Mouse (Mus musculus): ENCODE measurements at regions not wholly inside any gene's neighbourhood (a gene's known extent, or its start where the extent isn't known, plus 50 kb on each side); places are given as distances from the start of the nearest gene placed in this dataset.
A peak's percentile ranks its signal among the peaks of the same experiment; 100 is the strongest.

- H3K4me3 ChIP-seq (ENCODE audit: control insufficient read depth in 1 of 2, insufficient read depth in 1 of 2, low read depth in 1 of 2, low read length in 2 of 2): no peak overlapping the region
- no peaks in the 10 kb centered on the region for H3K36me3 ChIP-seq (ENCODE audit: control insufficient read depth, insufficient read depth, low read length)
- no peak overlapping the region for H3K4me2 ChIP-seq (ENCODE audit: low read length)
- H3K9ac ChIP-seq (ENCODE audit: low read length): no peak overlapping the region
- H3K27me3 ChIP-seq (ENCODE audit: control insufficient read depth, insufficient read depth, low read length): no peaks in the 10 kb centered on the region
- no peak for ATAC-seq (ENCODE audit: insufficient number of reproducible peaks, insufficient read depth, low FRiP score, low read depth)
- 60% methylated on average over 8 of the region's 8 CpGs for whole genome bisulfite sequencing
- no peaks in the 10 kb centered on the region for H3K9me3 ChIP-seq (ENCODE audit: control insufficient read depth, low read length)
- no peak overlapping the region for H3K27ac ChIP-seq (replicated peaks in 1 of 2; ENCODE audit: control insufficient read depth in 1 of 2, insufficient read depth in 1 of 2, low read depth in 2 of 2, low read length in 2 of 2)
- peaks cover 11 to 12% of the 10 kb centered on the region in 2 experiments for H3K4me1 ChIP-seq (ENCODE audit: control insufficient read depth in 2 of 2, insufficient read depth in 2 of 2, low read length in 2 of 2)
Measured at GRCm38 (mm10) chr7:83204701-83205100, 337.6 kb downstream of the Mex3b start.

GRCm38 (mm10) chr7:83206999-83207398 is 339.9 kb downstream of the Mex3b start:
- no peak overlapping the region for H3K4me3 ChIP-seq (ENCODE audit: control insufficient read depth in 1 of 2, insufficient read depth in 1 of 2, low read depth in 1 of 2, low read length in 2 of 2)
- H3K9ac ChIP-seq (ENCODE audit: low read length): no peak overlapping the region
- H3K4me1 ChIP-seq (ENCODE audit: control insufficient read depth in 2 of 2, insufficient read depth in 2 of 2, low read length in 2 of 2): peaks cover 2 to 6% of the 10 kb centered on the region in 2 experiments; a peak in 3 of 4 replicates
- no peak overlapping the region for H3K4me2 ChIP-seq (ENCODE audit: low read length)
- no peak overlapping the region for H3K27ac ChIP-seq (replicated peaks in 1 of 2; ENCODE audit: control insufficient read depth in 1 of 2, insufficient read depth in 1 of 2, low read depth in 2 of 2, low read length in 2 of 2)
- no peak for ATAC-seq (ENCODE audit: insufficient number of reproducible peaks, insufficient read depth, low FRiP score, low read depth)
- H3K36me3 ChIP-seq (ENCODE audit: control insufficient read depth, insufficient read depth, low read length): no peaks in the 10 kb centered on the region
- 57% methylated on average over 2 of the region's 2 CpGs for WGBS
- H3K27me3 ChIP-seq (ENCODE audit: control insufficient read depth, insufficient read depth, low read length): no peaks in the 10 kb centered on the region
- no peaks in the 10 kb centered on the region for H3K9me3 ChIP-seq (ENCODE audit: control insufficient read depth, low read length)

GRCm38 (mm10) chr7:83211611-83212010 is 344.5 kb downstream of the Mex3b start:
- WGBS: 78% methylated on average over 6 of the region's 6 CpGs
- H3K4me2 ChIP-seq (ENCODE audit: low read length): no peak overlapping the region
- no peak for ATAC-seq (ENCODE audit: insufficient number of reproducible peaks, insufficient read depth, low FRiP score, low read depth)

GRCm38 (mm10) chr7:83222029-83222722 is 355.0 kb downstream of the Mex3b start:
- H3K36me3 ChIP-seq (ENCODE audit: control insufficient read depth, insufficient read depth, low read length): no peaks in the 10 kb centered on the region
- H3K4me3 ChIP-seq (ENCODE audit: control insufficient read depth in 1 of 2, insufficient read depth in 1 of 2, low read depth in 1 of 2, low read length in 2 of 2): no peak overlapping the region
- H3K4me2 ChIP-seq (ENCODE audit: low read length): no peak overlapping the region
- no peak overlapping the region for H3K27ac ChIP-seq (replicated peaks in 1 of 2; ENCODE audit: control insufficient read depth in 1 of 2, insufficient read depth in 1 of 2, low read depth in 2 of 2, low read length in 2 of 2)
- no peak overlapping the region for H3K9ac ChIP-seq (ENCODE audit: low read length)
- H3K4me1 ChIP-seq (ENCODE audit: control insufficient read depth in 2 of 2, insufficient read depth in 2 of 2, low read length in 2 of 2): no peaks in the 10 kb centered on the region
- no peaks in the 10 kb centered on the region for H3K27me3 ChIP-seq (ENCODE audit: control insufficient read depth, insufficient read depth, low read length)
- H3K9me3 ChIP-seq (ENCODE audit: control insufficient read depth, low read length): no peaks in the 10 kb centered on the region
- WGBS: 72% methylated on average over 3 of the region's 3 CpGs
- ATAC-seq (ENCODE audit: insufficient number of reproducible peaks, insufficient read depth, low FRiP score, low read depth): no peak

More at GRCm38 (mm10) chr7:83211611-83212010, 344.5 kb downstream of the Mex3b start:
- H3K27me3 ChIP-seq (ENCODE audit: control insufficient read depth, insufficient read depth, low read length): no peaks in the 10 kb centered on the region
- H3K9ac ChIP-seq (ENCODE audit: low read length): no peak overlapping the region
- H3K9me3 ChIP-seq (ENCODE audit: control insufficient read depth, low read length): no peaks in the 10 kb centered on the region
- H3K4me3 ChIP-seq (ENCODE audit: control insufficient read depth in 1 of 2, insufficient read depth in 1 of 2, low read depth in 1 of 2, low read length in 2 of 2): no peak overlapping the region
- no peaks in the 10 kb centered on the region for H3K36me3 ChIP-seq (ENCODE audit: control insufficient read depth, insufficient read depth, low read length)
- H3K27ac ChIP-seq (replicated peaks in 1 of 2; ENCODE audit: control insufficient read depth in 1 of 2, insufficient read depth in 1 of 2, low read depth in 2 of 2, low read length in 2 of 2): no peak overlapping the region
- no peaks in the 10 kb centered on the region for H3K4me1 ChIP-seq (ENCODE audit: control insufficient read depth in 2 of 2, insufficient read depth in 2 of 2, low read length in 2 of 2)

- Histone ChIP-seq H3K4me1 (ENCODE audit: control insufficient read depth in 2 of 2, insufficient read depth in 2 of 2, low read length in 2 of 2) (peaks cover 3 to 8% of the 10 kb centered on the region in 2 experiments; a peak in 2 of 4 replicates), H3K36me3 (ENCODE audit: control insufficient read depth, insufficient read depth, low read length) (no peaks in the 10 kb centered on the region), H3K4me2 (ENCODE audit: low read length) (no peak overlapping the region), H3K9ac (ENCODE audit: low read length) (no peak overlapping the region), H3K4me3 (ENCODE audit: control insufficient read depth in 1 of 2, insufficient read depth in 1 of 2, low read depth in 1 of 2, low read length in 2 of 2) (no peak overlapping the region), H3K9me3 (ENCODE audit: control insufficient read depth, low read length) (peaks cover 6% of the 10 kb centered on the region; the same call in 1 of the 2 replicates), H3K27ac (replicated peaks in 1 of 2; ENCODE audit: control insufficient read depth in 1 of 2, insufficient read depth in 1 of 2, low read depth in 2 of 2, low read length in 2 of 2) (no peak overlapping the region), H3K27me3 (ENCODE audit: control insufficient read depth, insufficient read depth, low read length) (no peaks in the 10 kb centered on the region)
- WGBS: 81% methylated on average over 7 of the region's 7 CpGs
- no peak for ATAC-seq (ENCODE audit: insufficient number of reproducible peaks, insufficient read depth, low FRiP score, low read depth)
Measured at GRCm38 (mm10) chr7:83227262-83228108, 357.2 kb upstream of the Tmc3 start.

GRCm38 (mm10) chr7:83230496-83231325 is 354.0 kb upstream of the Tmc3 start:
- H3K36me3 ChIP-seq (ENCODE audit: control insufficient read depth, insufficient read depth, low read length): no peaks in the 10 kb centered on the region
- WGBS: 69% methylated on average over 3 of the region's 3 CpGs
- H3K4me1 ChIP-seq (ENCODE audit: control insufficient read depth in 2 of 2, insufficient read depth in 2 of 2, low read length in 2 of 2): peaks cover 3 to 8% of the 10 kb centered on the region in 2 experiments; a peak in 2 of 4 replicates
- H3K27ac ChIP-seq (replicated peaks in 1 of 2; ENCODE audit: control insufficient read depth in 1 of 2, insufficient read depth in 1 of 2, low read depth in 2 of 2, low read length in 2 of 2): peak overlapping the region; percentile 42 to 52; a peak in 3 of 4 replicates
- H3K9me3 ChIP-seq (ENCODE audit: control insufficient read depth, low read length): peaks cover 6% of the 10 kb centered on the region; the same call in 1 of the 2 replicates
- H3K27me3 ChIP-seq (ENCODE audit: control insufficient read depth, insufficient read depth, low read length): no peaks in the 10 kb centered on the region
- H3K4me3 ChIP-seq (ENCODE audit: control insufficient read depth in 1 of 2, insufficient read depth in 1 of 2, low read depth in 1 of 2, low read length in 2 of 2): no peak overlapping the region
- H3K4me2 ChIP-seq (ENCODE audit: low read length): no peak overlapping the region
- no peak for ATAC-seq (ENCODE audit: insufficient number of reproducible peaks, insufficient read depth, low FRiP score, low read depth)
- H3K9ac ChIP-seq (ENCODE audit: low read length): no peak overlapping the region

- Histone ChIP-seq H3K4me1 (ENCODE audit: control insufficient read depth in 2 of 2, insufficient read depth in 2 of 2, low read length in 2 of 2) (peaks cover 0 to 2% of the 10 kb centered on the region in 2 experiments; a peak in 2 of 4 replicates), H3K9me3 (ENCODE audit: control insufficient read depth, low read length) (no peaks in the 10 kb centered on the region), H3K27ac (replicated peaks in 1 of 2; ENCODE audit: control insufficient read depth in 1 of 2, insufficient read depth in 1 of 2, low read depth in 2 of 2, low read length in 2 of 2) (no peak overlapping the region), H3K9ac (ENCODE audit: low read length) (no peak overlapping the region), H3K4me3 (ENCODE audit: control insufficient read depth in 1 of 2, insufficient read depth in 1 of 2, low read depth in 1 of 2, low read length in 2 of 2) (no peak overlapping the region), H3K36me3 (ENCODE audit: control insufficient read depth, insufficient read depth, low read length) (no peaks in the 10 kb centered on the region), H3K27me3 (ENCODE audit: control insufficient read depth, insufficient read depth, low read length) (no peaks in the 10 kb centered on the region), H3K4me2 (ENCODE audit: low read length) (no peak overlapping the region)
- 62% methylated on average over 3 of the region's 3 CpGs for WGBS
- no peak for ATAC-seq (ENCODE audit: insufficient number of reproducible peaks, insufficient read depth, low FRiP score, low read depth)
Measured at GRCm38 (mm10) chr7:83235659-83236058, 349.1 kb upstream of the Tmc3 start.
